ENCODE assay signal across 10 mouse cellular contexts in genomic region chr4:154389641-154390040, GRCm38 (mm10). TPM values are rescaled to one million over a fixed set of nuclear protein-coding genes. Genes with fewer than 3 reads are reported as not detected.
DNase-seq lines count a peak whose midpoint lies in the region; ATAC-seq and TF ChIP-seq lines count a peak whose summit lies in the region.
"Had no signal": no experiment of that assay in that cellular context is flagged by ENCODE, and none has a peak within 500 bp of the region (broad histone marks: within the 10 kb centered on the region; RNA-seq: fewer than 3 reads in every experiment).

No protein-coding gene starts in this region.

- ATAC-seq in kidney, postnatal 0 days (replicated peaks; ENCODE audit: low FRiP score, low read depth) = no peak
- ATAC-seq in embryonic facial prominence, embryonic 11.5 days (replicated peaks; ENCODE audit: insufficient number of reproducible peaks, low FRiP score, low TSS enrichment, low read depth) = no peak
- no peak for ATAC-seq in forebrain, embryonic 11.5 days (replicated peaks; ENCODE audit: low FRiP score)
- ATAC-seq in limb, embryonic 14.5 days (ENCODE audit: low FRiP score, low read depth) = no peak

- H3K4me3 ChIP-seq in kidney, postnatal 0 days (replicated peaks; ENCODE audit: low read depth, low read length) = no peak overlapping the region
- no peak overlapping the region for H3K4me3 ChIP-seq in embryonic facial prominence, embryonic 11.5 days (ENCODE audit: low read depth, low read length)
- no peak overlapping the region for H3K4me3 ChIP-seq in forebrain, embryonic 11.5 days (ENCODE audit: low read depth, low read length)
- H3K4me3 ChIP-seq in limb, embryonic 14.5 days (replicated peaks; ENCODE audit: low read length) = no peak overlapping the region
- H3K4me3 ChIP-seq: liver, embryonic 13.5 days had no signal

- no peak for TF ChIP-seq POLR2A in limb, embryonic 14.5 days (IDR thresholded peaks at IDR 0.05; ENCODE audit: borderline replicate concordance, extremely low read depth, insufficient read depth, insufficient read length)

- 56% methylated on average over 2 of the region's 2 CpGs for WGBS in kidney, postnatal 0 days
- 85% methylated on average over 2 of the region's 2 CpGs for WGBS in embryonic facial prominence, embryonic 11.5 days
- 83% methylated on average over 2 of the region's 2 CpGs for WGBS in forebrain, embryonic 11.5 days
- WGBS in limb, embryonic 14.5 days = 38% methylated on average over 2 of the region's 2 CpGs

- no peak for TF ChIP-seq CTCF in kidney, postnatal 0 days (IDR thresholded peaks at IDR 0.05; ENCODE audit: low read depth)

- no peaks in the 10 kb centered on the region for H3K9me3 ChIP-seq in kidney, postnatal 0 days (replicated peaks; ENCODE audit: low read length)
- no peaks in the 10 kb centered on the region for H3K9me3 ChIP-seq in embryonic facial prominence, embryonic 11.5 days (replicated peaks; ENCODE audit: control insufficient read depth, low read length)
- no peaks in the 10 kb centered on the region for H3K9me3 ChIP-seq in forebrain, embryonic 11.5 days (ENCODE audit: control insufficient read depth, low read length)
- H3K9me3 ChIP-seq in limb, embryonic 14.5 days (ENCODE audit: control insufficient read depth, low read length) = no peaks in the 10 kb centered on the region
- H3K9me3 ChIP-seq: liver, embryonic 13.5 days had no signal

- peak overlapping the region; percentile 62 for H3K27ac ChIP-seq in kidney, postnatal 0 days
- H3K27ac ChIP-seq in embryonic facial prominence, embryonic 11.5 days (replicated peaks; ENCODE audit: low read depth, low read length) = peak overlapping the region; percentile 80
- H3K27ac ChIP-seq in forebrain, embryonic 11.5 days (ENCODE audit: low read depth, low read length) = peak overlapping the region; percentile 77
- 0 out of 2 replicates have a peak overlapping the region, but pooled peaks have one; percentile 28 for H3K27ac ChIP-seq in limb, embryonic 14.5 days (replicated peaks; ENCODE audit: low read depth, low read length)
- H3K27ac ChIP-seq: liver, embryonic 13.5 days had no signal

- peaks cover 12% of the 10 kb centered on the region for H3K4me1 ChIP-seq in kidney, postnatal 0 days (replicated peaks; ENCODE audit: insufficient read depth, low read length)
- peaks cover 32% of the 10 kb centered on the region for H3K4me1 ChIP-seq in embryonic facial prominence, embryonic 11.5 days (ENCODE audit: control insufficient read depth, insufficient read depth, low read length)
- peaks cover 25% of the 10 kb centered on the region for H3K4me1 ChIP-seq in forebrain, embryonic 11.5 days (replicated peaks; ENCODE audit: control insufficient read depth, insufficient read depth, low read length)
- peaks cover 72% of the 10 kb centered on the region for H3K4me1 ChIP-seq in limb, embryonic 14.5 days (ENCODE audit: control insufficient read depth, insufficient read depth, low read length)

- H3K4me2 ChIP-seq in kidney, postnatal 0 days (ENCODE audit: low read length) = no peak overlapping the region
- H3K4me2 ChIP-seq in embryonic facial prominence, embryonic 11.5 days (ENCODE audit: low read depth, low read length) = no peak overlapping the region
- H3K4me2 ChIP-seq in forebrain, embryonic 11.5 days (ENCODE audit: low read depth, low read length, severe bottlenecking) = no peak overlapping the region
- H3K4me2 ChIP-seq in limb, embryonic 14.5 days (replicated peaks; ENCODE audit: low read depth, low read length, severe bottlenecking) = no peak overlapping the region
- H3K4me2 ChIP-seq: liver, embryonic 13.5 days had no signal

- peak; percentile 80 for DNase-seq in kidney, postnatal 0 days (ENCODE audit: low spot score)
- no peak for DNase-seq in kidney, adult 11 months
- DNase-seq in embryonic facial prominence, embryonic 11.5 days (ENCODE audit: low spot score) = no peak
- DNase-seq in forebrain, embryonic 11.5 days (ENCODE audit: low spot score) = no peak
- DNase-seq in limb, embryonic 14.5 days (ENCODE audit: low spot score) = no peak
- DNase-seq in cerebellum, adult 8-10 months = no peak
- DNase-seq in spleen, adult 12 weeks (ENCODE audit: low spot score) = no peak
- DNase-seq: liver, embryonic 13.5 days; thymus, postnatal 25 days had no signal

- H3K36me3 ChIP-seq in kidney, postnatal 0 days (ENCODE audit: insufficient read depth, low read length) = no peaks in the 10 kb centered on the region
- no peaks in the 10 kb centered on the region for H3K36me3 ChIP-seq in embryonic facial prominence, embryonic 11.5 days (replicated peaks; ENCODE audit: control insufficient read depth, insufficient read depth, low read depth, low read length)
- H3K36me3 ChIP-seq in forebrain, embryonic 11.5 days (ENCODE audit: control insufficient read depth, insufficient read depth, low read length) = no peaks in the 10 kb centered on the region
- no peaks in the 10 kb centered on the region for H3K36me3 ChIP-seq in limb, embryonic 14.5 days (ENCODE audit: control insufficient read depth, insufficient read depth, low read length)
- H3K36me3 ChIP-seq: liver, embryonic 13.5 days had no signal

- H3K27me3 ChIP-seq in kidney, postnatal 0 days (ENCODE audit: insufficient read depth, low read length) = no peaks in the 10 kb centered on the region; the same call in 1 of the 2 replicates
- no peaks in the 10 kb centered on the region for H3K27me3 ChIP-seq in embryonic facial prominence, embryonic 11.5 days (ENCODE audit: control insufficient read depth, insufficient read depth, low read length)
- H3K27me3 ChIP-seq in forebrain, embryonic 11.5 days (ENCODE audit: control insufficient read depth, insufficient read depth, low read length) = no peaks in the 10 kb centered on the region
- H3K27me3 ChIP-seq in limb, embryonic 14.5 days (ENCODE audit: control insufficient read depth, insufficient read depth, low read length) = no peaks in the 10 kb centered on the region
- H3K27me3 ChIP-seq: liver, embryonic 13.5 days had no signal

- no peak overlapping the region for H3K9ac ChIP-seq in kidney, postnatal 0 days (ENCODE audit: low read depth, low read length)
- no peak overlapping the region for H3K9ac ChIP-seq in embryonic facial prominence, embryonic 11.5 days (replicated peaks; ENCODE audit: low read length)
- 0 out of 2 replicates have a peak overlapping the region, but pooled peaks have one; percentile 5 for H3K9ac ChIP-seq in forebrain, embryonic 11.5 days (ENCODE audit: low read length)
- no peak overlapping the region for H3K9ac ChIP-seq in limb, embryonic 14.5 days (ENCODE audit: low read depth, low read length, severe bottlenecking)
- H3K9ac ChIP-seq: liver, embryonic 13.5 days had no signal

RNA-seq across cellular contexts. Expression of gene B230104I21Rik, which starts 53.7 kb away (rescaled TPM):
- not detected in 2 replicates for polyA plus RNA-seq in kidney, postnatal 0 days (2015; fragmentation: Nextera tagmentation; extraction: Ambion mirVana)
- not detected in 2 replicates for polyA plus RNA-seq in embryonic facial prominence, embryonic 11.5 days (2014; fragmentation: Nextera tagmentation; extraction: Ambion mirVana)
- not detected in 2 replicates for polyA plus RNA-seq in forebrain, embryonic 11.5 days (2014; fragmentation: Nextera tagmentation; extraction: Ambion mirVana)
- polyA plus RNA-seq in limb, embryonic 14.5 days (2012; rRNA removed) = not detected in 2 replicates
- polyA plus RNA-seq in limb, embryonic 14.5 days (2014; fragmentation: Nextera tagmentation; extraction: Ambion mirVana) = not detected in 2 replicates
- polyA plus RNA-seq: liver, embryonic 13.5 days; small intestine, adult 2 months had no signal

Comparison
In these comparisons a context has a peak if more than half of its experiments do, and no peak if none do; other contexts are left out.
1. H3K27ac ChIP-seq: peak in every context shown above with its lines; median percentile 80 in embryonic facial prominence, embryonic 11.5 days; 77 in forebrain, embryonic 11.5 days; 62 in kidney, postnatal 0 days; 28 in limb, embryonic 14.5 days.